Mouse (Mus musculus) kidney, adult 10 weeks (tissue): ENCODE results near the gene Cnksr1. TPM values are rescaled to one million over a fixed set of nuclear protein-coding genes. Genes with fewer than 3 reads are reported as not detected.

ENCODE experiments used
- polyA plus RNA-seq: library from polyadenylated mRNA; stranded (reverse); fragments of 350-450 nt; fragmentation: Illumina TruSeq; extraction: RNeasy Lipid Tissue Mini Kit (QIAGEN cat#74804); gene quantifications from one replicate; pipeline ENCODE4 v1.2.3, GENCODE M21; 2014; ENCODE audit warnings: low read depth, low replicate concordance

Cnksr1 gene
- polyA plus RNA-seq: 0.65 TPM

GRCm38 (mm10) chr4:134238279-134238651 is at the start of gene Cnksr1:
Gene Cnksr1, minus strand, starts transcription at chr4:134238399.

GRCm38 (mm10) chr4:134287575-134288025 is 49.4 kb upstream of the Cnksr1 start, which contains the start of gene Pdik1l:
Gene Pdik1l, minus strand, starts transcription at chr4:134287895.

GRCm38 (mm10) chr4:134253722-134254324 is 15.6 kb upstream of the Cnksr1 start, which contains the start of gene Grrp1:
Gene Grrp1, minus strand, starts transcription at chr4:134254106.

GRCm38 (mm10) chr4:134246719-134247258 is 8.6 kb upstream of the Cnksr1 start, which contains the start of gene Gm30191:
Gene Gm30191, plus strand, starts transcription at chr4:134246935.

GRCm38 (mm10) chr4:134245148-134245843 is 7.1 kb upstream of the Cnksr1 start, which contains the start of gene Zfp593:
Gene Zfp593, minus strand, starts transcription at chr4:134245592.

GRCm38 (mm10) chr4:134243516-134244250 is 5.5 kb upstream of the Cnksr1 start, which contains the start of gene E130218I03Rik:
Gene E130218I03Rik, plus strand, starts transcription at chr4:134243662.

GRCm38 (mm10) chr4:134227194-134227593 is 11.0 kb downstream of the Cnksr1 start, which contains the start of gene Catsper4:
Gene Catsper4, minus strand, starts transcription at chr4:134227383.

GRCm38 (mm10) chr4:134202904-134203303 is 35.3 kb downstream of the Cnksr1 start, which contains the start of gene Gm7534:
Gene Gm7534, minus strand, starts transcription at chr4:134203004.

Other genes with a start within 250 kb of the Cnksr1 start
- gene Dhdds, start 237.5 kb downstream of the Cnksr1 start, polyA plus RNA-seq: 19.4 TPM
- not detected for gene Lin28a, start 219.6 kb downstream of the Cnksr1 start, polyA plus RNA-seq
- not detected for gene Zfp683, start 184.6 kb downstream of the Cnksr1 start, polyA plus RNA-seq
- gene Crybg2, start 177.6 kb downstream of the Cnksr1 start, polyA plus RNA-seq: not detected
- 15.0 TPM for gene Cd52, start 143.3 kb downstream of the Cnksr1 start, polyA plus RNA-seq
- gene Ubxn11, start 135.8 kb downstream of the Cnksr1 start, polyA plus RNA-seq: 0.53 TPM
- gene Sh3bgrl3, start 109.6 kb downstream of the Cnksr1 start, polyA plus RNA-seq: 1.0 TPM
- gene Cep85, start 51.3 kb downstream of the Cnksr1 start, polyA plus RNA-seq: 9.9 TPM
- not detected for gene Gm7534, start 35.4 kb downstream of the Cnksr1 start, polyA plus RNA-seq
- not detected for gene Catsper4, start 11.0 kb downstream of the Cnksr1 start, polyA plus RNA-seq
- not detected for gene E130218I03Rik, start 5.3 kb upstream of the Cnksr1 start, polyA plus RNA-seq
- not detected for gene Zfp593, start 7.2 kb upstream of the Cnksr1 start, polyA plus RNA-seq
- not detected for gene Gm30191, start 8.5 kb upstream of the Cnksr1 start, polyA plus RNA-seq
- not detected for gene Grrp1, start 15.7 kb upstream of the Cnksr1 start, polyA plus RNA-seq
- 16.7 TPM for gene Pdik1l, start 49.5 kb upstream of the Cnksr1 start, polyA plus RNA-seq
- 6.7 TPM for gene Trim63, start 76.7 kb upstream of the Cnksr1 start, polyA plus RNA-seq
- 9.1 TPM for gene Slc30a2, start 104.8 kb upstream of the Cnksr1 start, polyA plus RNA-seq
- gene Extl1, start 145.5 kb upstream of the Cnksr1 start, polyA plus RNA-seq: 0.08 TPM
- gene Pafah2, start 157.9 kb upstream of the Cnksr1 start, polyA plus RNA-seq: 47.8 TPM
- 55.3 TPM for gene Stmn1, start 229.9 kb upstream of the Cnksr1 start, polyA plus RNA-seq